ENCODE assay signal across 21 mouse cellular contexts in the genomic region with DNA sequence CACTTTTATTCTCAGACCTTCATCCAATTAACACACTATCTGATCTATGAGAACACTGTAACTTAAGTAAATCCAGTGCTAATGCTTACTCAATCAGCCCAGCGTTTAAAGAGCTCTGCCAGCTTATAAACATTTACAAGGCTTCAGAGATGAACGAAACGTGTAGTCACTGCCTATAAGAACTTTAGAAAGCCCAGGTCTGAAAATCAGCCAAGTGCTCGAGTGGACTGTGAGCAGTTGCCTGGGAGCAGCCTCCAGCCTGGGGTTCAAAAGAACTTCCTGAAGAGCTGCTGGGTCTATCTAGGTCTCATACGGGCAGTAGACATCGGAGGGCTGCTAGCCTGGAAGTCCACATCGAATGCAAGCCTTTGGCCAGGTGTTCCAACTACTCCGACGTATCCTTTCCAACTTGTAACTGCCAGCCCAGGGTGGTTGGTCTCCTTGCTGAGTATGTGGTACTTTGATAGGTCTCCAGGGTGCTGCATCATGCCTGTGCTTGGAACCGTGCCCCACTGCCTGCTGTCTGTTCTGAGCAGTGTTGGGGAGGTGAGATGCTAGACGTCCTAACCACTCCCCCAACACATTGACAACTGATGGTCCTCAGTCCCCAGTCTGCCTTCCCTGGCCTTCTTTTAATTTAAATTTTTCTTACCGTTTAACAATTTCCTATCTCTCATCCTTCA.
A peak's percentile ranks its signal among the peaks of the same experiment; 100 is the strongest.
DNase-seq lines count a peak whose midpoint lies in the region; ATAC-seq lines count a peak whose summit lies in the region.
"Had no signal": no experiment of that assay in that cellular context is flagged by ENCODE, and none has a peak within 500 bp of the region (broad histone marks: within the 10 kb centered on the region; RNA-seq: fewer than 3 reads in every experiment).

No protein-coding gene starts in this region.

- H3K36me3 ChIP-seq in lung, embryonic 16.5 days (ENCODE audit: control insufficient read depth, insufficient read depth, low read length), result no peaks in the 10 kb centered on the region
- H3K36me3 ChIP-seq: midbrain, embryonic 15.5 days; stomach, embryonic 15.5 days had no signal

- DNase-seq in heart, postnatal 4 days, result peak; percentile 35
- no peak for DNase-seq in heart, postnatal 25 days (ENCODE audit: low spot score)
- no peak for DNase-seq in lung, postnatal 10 days
- DNase-seq in retina, embryonic 14.5 days (ENCODE audit: low spot score), result no peak
- DNase-seq in thymus, adult 18-20 months, result no peak
- DNase-seq: adrenal gland, postnatal 14 days; cerebellum, adult 9-11 months; gastrocnemius, postnatal 25 days; kidney, adult 11 months; kidney, postnatal 14 days; retina, postnatal 1 day; thymus, postnatal 4 days had no signal

- ATAC-seq in lung, embryonic 16.5 days (ENCODE audit: low read depth), result peak; percentile 6; the same call in 1 of the 2 replicates
- ATAC-seq in common myeloid progenitor, adult 5-6 weeks (replicated peaks; ENCODE audit: low read depth, poor library complexity, severe bottlenecking), result peak; percentile 50
- peak; percentile 97 for ATAC-seq in megakaryocyte-erythroid progenitor cell, adult 5-6 weeks (replicated peaks; ENCODE audit: low FRiP score, low TSS enrichment, poor library complexity, severe bottlenecking)
- ATAC-seq: CD4-positive, CD25-positive, alpha-beta regulatory T cell, adult 4 months; forebrain, embryonic 16.5 days; midbrain, embryonic 15.5 days had no signal

- H3K9ac ChIP-seq in lung, embryonic 16.5 days (ENCODE audit: low read length), result no peak overlapping the region
- H3K9ac ChIP-seq: liver, embryonic 14.5 days; midbrain, embryonic 15.5 days; stomach, embryonic 15.5 days had no signal

- peaks cover 33% of the 10 kb centered on the region for H3K4me1 ChIP-seq in lung, embryonic 16.5 days (replicated peaks; ENCODE audit: control insufficient read depth, insufficient read depth, low read length)

- WGBS in lung, embryonic 16.5 days, result 35% methylated on average over 12 of the region's 12 CpGs

- H3K4me3 ChIP-seq in lung, embryonic 16.5 days (ENCODE audit: low read length), result no peak overlapping the region
- H3K4me3 ChIP-seq: midbrain, embryonic 15.5 days; stomach, embryonic 15.5 days had no signal

- H3K27ac ChIP-seq in lung, embryonic 16.5 days (ENCODE audit: low read length), result peak overlapping the region; percentile 64
- H3K27ac ChIP-seq: liver, embryonic 14.5 days; macrophage; midbrain, embryonic 15.5 days; stomach, embryonic 15.5 days had no signal

- no peaks in the 10 kb centered on the region for H3K27me3 ChIP-seq in lung, embryonic 16.5 days (ENCODE audit: control insufficient read depth, insufficient read depth, low read depth, low read length)
- H3K27me3 ChIP-seq: midbrain, embryonic 15.5 days; stomach, embryonic 15.5 days had no signal

- H3K9me3 ChIP-seq in lung, embryonic 16.5 days (ENCODE audit: control insufficient read depth, low read length), result no peaks in the 10 kb centered on the region
- H3K9me3 ChIP-seq: midbrain, embryonic 15.5 days; stomach, embryonic 15.5 days had no signal

- no peak overlapping the region for H3K4me2 ChIP-seq in lung, embryonic 16.5 days (ENCODE audit: low read depth, low read length)
- H3K4me2 ChIP-seq: midbrain, embryonic 15.5 days; stomach, embryonic 15.5 days had no signal

- intact Hi-C loops in heart, postnatal 25 days (cut with DNase I), result no loop called here

Comparison
In these comparisons a context has a peak if more than half of its experiments do, and no peak if none do; other contexts are left out.
1. ATAC-seq: peak in every context shown above with its lines; median percentile 97 in megakaryocyte-erythroid progenitor cell, adult 5-6 weeks; 50 in common myeloid progenitor, adult 5-6 weeks; 6 in lung, embryonic 16.5 days.